Mouse (Mus musculus) cerebral cortex, adult 2 months (tissue): Measurements from ENCODE around the gene Reg2.

Experiments
- WGBS: fragments of 180-500 bp; shearing (Covaris S2); methylation state at CpG from one replicate; pipeline ENCODE4 v1.1.7; 2018; 5-methylcytosine and 5-hydroxymethylcytosine counted together

Gene Reg2

DNA sequence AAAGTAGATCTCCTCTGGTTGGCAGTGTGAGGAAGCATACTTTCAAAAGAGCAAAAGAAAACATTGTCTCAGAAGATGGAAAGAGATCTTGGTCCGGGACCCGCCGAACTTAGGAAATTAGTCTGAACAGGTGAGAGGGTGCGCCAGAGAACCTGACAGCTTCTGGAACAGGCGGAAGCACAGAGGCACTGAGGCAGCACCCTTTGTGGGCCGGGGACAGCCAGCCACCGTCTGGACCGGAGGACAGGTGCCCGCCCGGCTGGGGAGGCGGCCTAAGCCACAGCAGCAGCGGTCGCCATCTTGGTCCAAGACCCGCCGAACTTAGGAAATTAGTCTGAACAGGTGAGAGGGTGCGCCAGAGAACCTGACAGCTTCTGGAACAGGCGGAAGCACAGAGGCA lies at the start of gene Reg2:
Reg2 (plus strand) TSS at position 301 of the 400 bp plus-strand sequence.
- 95% methylated on average over 4 of the region's 17 CpGs for WGBS

DNA sequence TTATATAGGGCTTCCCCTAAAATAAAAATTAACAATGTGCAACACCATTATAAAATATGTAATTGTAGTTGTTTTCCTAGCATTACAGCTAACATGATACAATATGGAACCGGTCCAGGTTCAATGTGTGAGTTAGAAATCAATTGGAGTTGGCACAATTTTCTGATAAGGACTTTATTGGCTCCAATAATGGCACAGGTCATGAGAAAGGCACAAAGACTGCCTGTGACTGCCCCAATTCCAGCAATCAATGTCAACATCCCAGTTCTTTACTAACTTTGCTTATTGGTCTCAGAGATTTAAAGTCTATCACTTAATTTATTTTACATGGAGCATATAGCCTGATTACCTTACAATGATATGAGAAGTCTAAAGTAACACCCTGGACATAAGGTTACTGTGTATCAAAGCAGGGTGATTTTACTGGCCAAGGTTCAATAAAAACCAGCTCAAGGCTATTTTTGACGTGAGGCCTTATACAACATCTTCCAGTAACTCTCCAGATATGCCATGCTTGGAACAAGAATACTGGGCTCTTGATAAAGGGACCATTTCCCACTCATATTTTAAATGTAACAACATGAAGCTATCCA lies 33.4 kb upstream of the Reg2 start:
- 77% methylated on average over 2 of the region's 2 CpGs for WGBS

DNA sequence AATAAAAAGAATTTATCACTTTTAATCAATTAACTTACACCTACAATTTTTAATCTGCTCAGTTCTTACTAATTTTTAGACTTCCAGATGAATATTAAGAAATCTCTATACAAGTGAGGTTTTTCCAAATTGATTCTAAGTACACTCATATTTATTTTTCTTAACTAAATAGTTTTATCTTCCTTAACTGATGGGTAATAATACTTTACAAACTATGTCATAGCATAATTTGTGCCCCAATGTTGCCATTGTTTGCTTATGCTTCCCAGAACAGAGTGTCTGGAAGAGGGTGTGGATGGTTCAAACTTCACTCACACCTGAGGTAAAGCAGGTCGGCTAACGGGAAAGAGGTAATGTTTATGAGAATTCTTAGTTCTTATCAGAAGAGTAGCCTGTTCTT lies 25.1 kb upstream of the Reg2 start, which contains the start of gene Reg3b:
Reg3b (plus strand) TSS at position 301 of the 400 bp plus-strand sequence.
- 88% methylated on average over 2 of the region's 2 CpGs for WGBS

DNA sequence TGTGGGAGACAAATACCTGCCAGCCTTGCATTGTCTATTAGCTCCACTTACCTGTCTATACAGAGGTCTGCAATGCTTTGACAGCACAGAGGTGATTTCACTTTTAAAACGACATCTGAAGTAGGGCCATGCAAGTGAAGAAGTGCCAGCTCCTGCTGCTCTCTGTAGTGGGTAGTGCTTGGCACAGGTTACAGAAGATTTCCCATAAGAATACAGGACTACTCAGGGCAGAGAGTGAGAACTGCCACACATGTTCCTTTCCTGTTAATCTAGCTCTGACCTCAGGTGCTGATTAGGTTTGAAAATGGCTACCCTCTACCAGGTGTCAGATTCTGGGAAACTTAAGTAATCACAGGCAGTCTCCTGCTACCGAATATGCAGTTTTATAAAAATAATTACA lies 16.7 kb upstream of the Reg2 start, which contains the start of gene Reg3d:
Reg3d (minus strand) TSS at position 101 of the 400 bp plus-strand sequence.
- 72% methylated on average over 2 of the region's 2 CpGs for WGBS

DNA sequence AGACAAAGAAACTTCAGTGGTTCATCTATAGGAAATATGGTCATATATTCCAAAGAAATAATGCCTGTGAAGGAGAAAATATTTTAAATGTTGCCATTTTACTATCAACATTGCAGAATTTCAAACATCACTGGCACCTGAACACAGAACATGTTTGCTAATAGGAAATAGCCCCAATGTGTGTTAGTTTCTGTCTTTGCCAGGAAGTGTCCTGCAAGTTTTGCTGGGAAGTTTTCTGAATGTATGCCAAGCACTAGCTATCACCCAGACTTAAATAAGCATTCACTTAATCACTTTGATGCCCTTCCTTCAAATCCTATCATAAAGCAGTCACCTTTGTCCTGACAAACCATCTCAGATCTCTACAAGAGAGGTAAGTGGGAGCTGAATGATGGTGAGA lies 15.0 kb upstream of the Reg2 start, which contains the start of gene Reg3a:
Reg3a (plus strand) TSS at position 301 of the 400 bp plus-strand sequence.

DNA sequence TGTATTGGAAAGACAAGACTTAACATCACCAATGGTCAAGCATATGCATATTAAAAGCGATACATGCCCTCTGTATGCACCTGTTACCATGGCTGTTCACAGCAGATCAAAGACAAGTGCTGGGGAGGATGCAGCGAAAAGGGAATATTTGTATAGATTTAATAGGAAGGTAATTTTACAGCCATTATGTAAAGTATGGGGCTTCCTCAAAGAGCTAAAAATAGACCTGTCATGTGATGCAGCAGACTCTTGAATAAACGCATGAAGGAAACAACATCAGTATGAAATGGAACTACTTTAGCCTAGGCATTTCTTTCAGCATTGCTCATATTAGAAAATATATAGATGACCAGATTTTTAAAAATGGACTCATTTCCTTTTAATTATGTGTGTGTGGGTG lies 9.8 kb upstream of the Reg2 start:
- 89% methylated on average over 3 of the region's 3 CpGs for WGBS

DNA sequence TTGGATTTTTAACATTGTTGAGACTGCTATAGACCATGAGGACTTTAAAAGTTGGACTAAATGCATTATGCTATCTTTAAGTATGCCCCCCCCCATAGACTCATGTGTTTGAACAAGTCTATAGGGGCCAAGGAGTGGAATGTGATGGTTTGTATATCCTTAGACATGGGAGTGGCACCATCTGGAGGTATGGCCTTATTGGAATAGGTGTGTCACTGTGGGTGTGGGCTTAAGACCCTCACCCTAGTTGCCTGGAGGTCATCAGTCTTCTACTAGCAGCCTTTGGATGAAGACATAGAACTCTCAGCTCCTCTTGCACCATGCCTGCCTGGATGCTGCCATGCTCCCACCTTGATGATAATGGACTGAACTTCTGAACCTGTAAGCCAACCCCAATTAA lies 27.0 kb downstream of the Reg2 start, which contains the start of gene Reg1:
Reg1 (plus strand) TSS at position 301 of the 400 bp plus-strand sequence.

DNA sequence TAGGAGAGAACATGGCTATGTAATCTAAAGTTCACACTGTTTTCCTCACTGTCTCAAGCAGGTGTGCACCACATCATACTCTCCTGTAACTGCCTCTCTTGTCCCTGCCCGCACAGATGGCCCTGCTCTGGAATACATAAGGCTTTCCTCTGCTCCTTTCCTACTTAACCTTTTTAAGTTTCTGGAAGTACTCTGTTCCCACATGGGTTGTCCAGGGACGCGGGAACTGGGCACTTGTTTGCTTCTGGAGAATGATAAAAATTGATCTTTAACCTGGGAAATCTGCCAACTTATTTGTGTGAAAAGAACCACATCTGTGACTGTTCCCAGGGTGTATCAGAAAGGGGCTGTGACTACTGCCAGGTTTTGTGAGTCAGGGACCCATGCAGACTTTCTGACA lies 30.1 kb downstream of the Reg2 start:
- WGBS = 81% methylated on average over 3 of the region's 3 CpGs

DNA sequence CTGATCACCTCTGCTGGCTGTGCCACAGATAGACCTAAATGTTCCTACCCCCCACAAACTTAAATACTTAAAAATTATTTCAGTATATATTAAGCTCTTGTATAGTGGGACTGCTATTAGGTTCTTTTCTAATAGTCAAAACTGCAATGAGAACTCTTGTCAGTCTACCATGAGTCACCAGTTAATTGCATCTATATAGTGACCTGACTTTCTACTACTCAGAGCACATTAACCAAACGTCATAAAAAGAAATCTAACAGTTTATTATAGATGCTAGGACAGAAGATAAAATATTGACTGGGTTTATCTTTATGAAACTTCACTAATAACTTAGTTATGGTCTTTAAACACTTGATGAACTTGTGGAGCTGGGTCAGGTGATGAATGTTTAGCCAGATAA lies 51.8 kb downstream of the Reg2 start:
- WGBS = 61% methylated on average over 1 of the region's 1 CpGs

DNA sequence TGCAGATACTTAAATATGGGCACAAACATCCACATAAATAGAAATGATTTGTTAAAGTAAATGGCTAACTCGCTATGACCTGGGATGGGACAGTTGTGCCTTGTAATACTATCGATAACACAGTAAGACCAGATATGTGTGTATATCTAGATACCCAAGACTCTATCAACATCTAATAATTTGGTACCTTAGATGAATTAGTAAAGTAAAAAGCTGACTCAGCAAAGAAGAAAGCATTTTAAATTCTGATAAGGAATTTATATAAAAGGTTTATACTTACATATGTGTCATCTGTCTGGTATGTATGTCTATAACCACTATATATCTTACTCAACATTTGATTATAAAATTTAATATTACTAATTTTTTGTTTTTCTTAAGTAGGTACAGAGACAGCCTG lies 57.4 kb downstream of the Reg2 start:
- 91% methylated on average over 2 of the region's 2 CpGs for WGBS
